Mouse (Mus musculus): ENCODE measurements at regions not wholly inside any gene's neighbourhood (a gene's known extent, or its start where the extent isn't known, plus 50 kb on each side); places are given as distances from the start of the nearest gene placed in this dataset.
"Not testable (repeated sequence)": the region's sequence is repeated elsewhere in the genome, so short reads cannot be mapped to it uniquely, and the experiment has no call there.

DNA sequence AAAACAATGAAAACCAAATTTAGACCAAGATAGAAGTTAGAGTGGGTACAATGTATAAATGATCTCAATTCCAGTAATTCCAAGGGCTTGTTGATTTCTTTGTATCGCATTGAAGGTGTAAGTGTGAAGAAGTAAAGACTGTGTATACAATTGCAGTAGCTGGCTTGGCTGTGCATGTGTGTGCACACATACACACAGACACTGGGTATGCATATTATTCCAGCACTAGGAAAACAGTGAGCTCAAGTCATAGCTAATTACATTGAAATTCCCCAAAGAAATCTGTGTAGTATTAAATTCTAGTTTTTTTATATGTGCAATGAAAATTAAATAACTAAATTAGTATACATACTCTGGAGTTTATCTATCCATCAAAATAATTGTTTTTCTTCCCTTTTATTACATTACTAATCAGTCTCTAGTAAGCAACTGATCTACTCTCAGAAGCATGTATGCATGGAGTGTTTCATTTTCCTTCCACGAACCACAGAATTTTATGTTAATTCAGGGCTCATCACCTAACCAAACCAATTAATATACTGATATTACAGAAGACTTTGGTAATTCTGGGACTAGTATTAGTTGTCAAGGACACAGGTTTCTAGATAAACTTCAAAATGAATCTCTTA lies 56.5 kb downstream of the Gm8797 start:
- DNase-seq (ENCODE audit: low spot score), result no peak

DNA sequence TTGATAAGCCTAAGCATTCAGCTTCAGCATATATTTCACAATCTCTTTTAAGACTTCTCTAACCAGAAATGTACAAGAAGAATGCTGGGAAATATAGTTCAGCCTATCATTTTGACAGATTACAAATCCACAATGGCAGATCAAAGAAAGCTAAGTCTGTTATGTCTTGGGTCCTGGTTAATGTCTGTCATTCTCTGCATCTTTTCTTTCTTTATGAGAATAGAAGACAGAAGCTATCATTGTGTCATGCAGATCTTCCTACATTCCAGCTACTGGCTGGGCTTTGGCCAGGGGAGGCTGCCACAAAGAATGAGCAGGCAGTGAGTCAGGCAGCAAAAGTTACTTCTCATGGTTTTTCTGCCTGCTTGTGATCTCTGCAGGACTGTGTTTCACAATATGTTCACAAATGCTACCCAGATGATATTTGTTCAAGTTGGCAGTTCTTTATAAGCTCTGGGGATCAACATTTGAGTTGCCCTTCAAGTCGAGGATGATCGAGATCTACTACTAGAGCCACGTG lies 60.5 kb downstream of the Gm8797 start:
- DNase-seq (ENCODE audit: low spot score), result no peak

DNA sequence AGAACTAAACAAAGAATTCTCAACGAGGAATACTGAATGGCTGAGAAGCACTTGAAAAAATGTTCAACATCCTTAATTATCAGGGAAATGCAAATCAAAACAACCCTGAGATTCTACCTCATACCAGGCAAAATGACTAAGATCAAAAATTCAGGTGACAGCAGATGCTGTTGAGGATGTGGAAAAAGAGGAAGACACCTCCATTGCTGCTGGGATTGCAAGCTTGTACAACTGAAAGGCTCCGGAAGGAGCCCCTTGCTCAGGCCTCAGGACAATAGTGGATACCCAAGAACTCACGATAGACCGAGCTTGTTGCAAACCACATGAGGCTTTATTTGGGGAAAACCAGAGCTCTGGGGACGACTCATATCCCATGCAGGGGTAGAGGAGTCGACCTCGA lies 69.6 kb downstream of the Gm8797 start:
- not testable (repeated sequence) for DNase-seq (ENCODE audit: low spot score)

DNA sequence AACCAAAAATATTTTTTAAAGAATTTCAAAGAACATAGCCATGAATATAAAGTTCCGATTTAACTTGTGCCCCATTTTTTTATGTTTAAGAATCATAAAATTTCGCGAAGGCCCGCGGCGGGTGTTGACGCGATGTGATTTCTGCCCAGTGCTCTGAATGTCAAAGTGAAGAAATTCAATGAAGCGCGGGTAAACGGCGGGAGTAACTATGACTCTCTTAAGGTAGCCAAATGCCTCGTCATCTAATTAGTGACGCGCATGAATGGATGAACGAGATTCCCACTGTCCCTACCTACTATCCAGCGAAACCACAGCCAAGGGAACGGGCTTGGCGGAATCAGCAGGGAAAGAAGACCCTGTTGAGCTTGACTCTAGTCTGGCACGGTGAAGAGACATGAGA lies 109.6 kb downstream of the Gm8797 start:
- DNase-seq (ENCODE audit: low spot score), result not testable (repeated sequence)

DNA sequence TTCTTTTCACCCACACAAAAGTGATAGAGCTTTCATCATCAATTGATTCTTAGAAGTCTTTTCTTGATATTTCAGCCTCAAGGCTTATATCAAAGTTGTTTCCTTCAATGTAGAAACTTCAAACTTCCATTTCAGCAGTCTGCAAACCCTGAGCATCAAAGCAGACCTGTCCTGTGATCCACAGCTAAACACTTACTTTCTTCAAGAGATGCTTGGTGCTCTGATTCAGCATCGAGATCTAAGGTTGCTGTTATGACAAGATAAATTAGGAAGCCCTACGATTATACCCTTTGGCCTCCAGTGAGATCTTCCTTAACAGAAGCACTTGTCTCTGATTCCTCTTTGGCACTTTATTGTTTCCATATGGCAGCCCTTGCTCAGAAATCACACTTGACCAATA lies 119.8 kb downstream of the Gm8797 start:
- DNase-seq (ENCODE audit: low spot score), result no peak

GRCm38 (mm10) chr3:5879113-5879512 lies 128.5 kb downstream of the Gm8797 start:
- no peak for DNase-seq (ENCODE audit: low spot score)

DNA sequence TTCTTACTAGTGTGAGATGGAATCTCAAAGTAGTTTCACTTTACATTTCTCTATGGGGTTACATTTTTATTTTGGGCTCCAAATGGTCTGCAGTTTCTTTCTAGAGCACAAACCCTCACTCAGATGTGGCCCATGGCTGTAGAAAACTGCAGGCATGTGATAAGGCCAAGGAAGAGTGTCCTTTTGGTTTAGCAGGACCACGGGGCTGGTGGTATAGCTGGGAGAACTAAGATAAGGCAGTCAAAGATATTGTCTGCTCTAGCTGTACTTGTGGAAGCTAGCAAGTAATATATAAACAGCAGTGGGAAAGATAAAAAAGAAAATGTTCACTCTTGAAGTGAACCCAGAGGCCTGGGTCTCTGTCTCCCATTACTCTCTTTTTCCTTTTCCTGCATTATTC lies 166.9 kb downstream of the Gm8797 start:
- DNase-seq (ENCODE audit: low spot score), result no peak

- not testable (repeated sequence) for DNase-seq (ENCODE audit: low spot score)
These were observed 199.6 kb downstream of the Gm8797 start for GRCm38 (mm10) chr3:5950243-5950642.

DNA sequence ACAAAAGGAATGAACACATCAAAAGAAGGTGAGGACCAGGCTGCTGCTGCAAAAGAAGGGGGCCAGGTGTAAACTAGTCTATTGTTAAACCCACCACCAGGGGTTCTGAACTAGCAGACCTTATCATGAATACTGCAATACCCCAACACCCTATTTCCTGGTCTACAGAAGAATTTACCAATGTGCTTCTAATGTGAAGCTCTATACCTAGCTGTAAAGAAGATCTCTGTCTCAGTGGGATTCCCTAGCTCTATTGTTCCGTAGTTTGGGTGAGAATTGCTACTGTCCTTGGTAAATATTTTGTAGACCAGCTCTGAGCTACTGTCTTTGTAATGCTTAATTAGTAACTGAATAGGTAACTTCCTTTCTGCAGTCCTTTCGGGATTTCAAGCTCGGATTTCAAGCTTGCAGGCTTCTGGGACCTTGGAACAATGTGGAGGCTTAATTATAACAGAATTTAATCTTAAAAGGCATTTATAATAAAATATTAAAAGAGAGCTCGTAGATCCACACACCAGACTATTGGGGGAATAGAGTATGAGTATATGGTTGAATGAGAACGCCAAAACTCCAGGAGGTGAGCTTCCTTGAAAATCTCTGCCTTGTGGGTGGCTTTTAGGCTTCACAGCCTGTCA lies 238.5 kb downstream of the Gm8797 start:
- not testable (repeated sequence) for DNase-seq (ENCODE audit: low spot score)

DNA sequence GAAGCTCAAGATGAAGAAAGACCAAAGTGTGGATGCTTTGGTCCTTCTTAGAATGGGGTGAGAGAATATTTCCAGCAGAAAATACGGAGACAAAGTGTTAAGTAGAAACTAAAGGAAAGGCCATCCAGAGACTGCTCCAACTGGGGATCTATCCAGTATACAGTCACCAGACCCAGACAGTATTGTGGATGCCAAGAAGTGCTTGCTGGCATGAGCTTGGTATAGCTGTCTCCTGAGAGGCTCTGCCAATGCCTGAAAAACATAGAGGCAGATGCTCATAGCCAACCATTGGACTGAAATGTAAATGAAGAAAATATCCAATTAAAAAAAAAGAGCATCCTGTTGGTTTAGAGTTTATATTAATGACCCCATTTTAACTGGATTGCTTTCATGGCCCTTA lies 253.8 kb downstream of the Gm8797 start:
- no peak for DNase-seq (ENCODE audit: low spot score)

- DNase-seq (ENCODE audit: low spot score), result no peak
These were observed 268.1 kb downstream of the Gm8797 start for GRCm38 (mm10) chr3:6018749-6019148.

- not testable (repeated sequence) for DNase-seq (ENCODE audit: low spot score)
These were observed 290.7 kb downstream of the Gm8797 start for GRCm38 (mm10) chr3:6041325-6041724.

DNA sequence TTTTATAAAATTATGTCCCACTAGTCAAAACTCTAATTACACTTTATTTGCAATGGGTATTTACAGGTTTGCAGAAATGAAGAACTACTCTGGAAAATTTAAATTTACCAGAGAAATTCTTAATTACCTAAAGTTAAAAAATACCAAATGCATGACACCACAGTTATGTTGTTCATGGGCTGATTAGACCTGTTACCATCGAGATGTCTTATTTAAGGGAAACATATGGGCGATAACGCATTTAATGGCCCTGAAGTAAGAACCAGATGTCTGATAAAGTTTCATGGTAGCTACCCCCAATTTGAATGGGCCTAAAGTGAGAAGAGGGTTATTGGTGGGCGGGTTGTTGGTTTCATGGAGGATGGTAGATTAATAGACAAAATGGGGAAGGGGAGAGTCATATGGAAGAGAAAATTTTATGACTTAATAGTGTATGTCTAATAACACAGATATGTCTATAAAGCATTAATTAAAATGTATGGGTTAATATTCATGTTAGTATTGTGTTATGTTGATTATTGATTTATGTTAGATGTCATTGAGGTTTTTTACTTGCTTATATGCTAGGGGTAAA lies 299.0 kb downstream of the Gm8797 start:
- DNase-seq (ENCODE audit: low spot score), result no peak

GRCm38 (mm10) chr3:6051901-6052300 lies 301.3 kb downstream of the Gm8797 start:
- no peak for DNase-seq (ENCODE audit: low spot score)

GRCm38 (mm10) chr3:6083855-6084254 lies 333.2 kb downstream of the Gm8797 start:
- DNase-seq (ENCODE audit: low spot score), result no peak

DNA sequence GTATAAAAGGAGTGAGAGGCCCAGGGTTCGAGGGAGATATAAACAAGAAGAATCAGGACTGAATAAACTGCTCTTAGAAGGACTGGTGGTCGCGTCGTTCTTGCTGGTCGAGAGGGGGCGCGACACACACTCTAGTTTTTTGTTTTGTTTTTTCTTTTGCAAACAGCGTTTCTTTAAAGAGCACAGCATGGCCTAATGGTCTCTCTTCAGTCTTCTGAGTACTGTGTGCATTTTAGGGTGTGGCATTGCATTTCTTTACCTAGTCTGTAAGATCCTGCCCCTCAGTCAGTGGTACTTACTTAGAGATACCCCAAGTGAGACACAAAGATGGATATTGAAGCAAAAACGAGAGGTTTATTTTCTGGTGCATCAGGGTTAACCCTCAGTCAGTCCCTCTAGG lies 336.7 kb downstream of the Gm8797 start:
- no peak for DNase-seq (ENCODE audit: low spot score)

DNA sequence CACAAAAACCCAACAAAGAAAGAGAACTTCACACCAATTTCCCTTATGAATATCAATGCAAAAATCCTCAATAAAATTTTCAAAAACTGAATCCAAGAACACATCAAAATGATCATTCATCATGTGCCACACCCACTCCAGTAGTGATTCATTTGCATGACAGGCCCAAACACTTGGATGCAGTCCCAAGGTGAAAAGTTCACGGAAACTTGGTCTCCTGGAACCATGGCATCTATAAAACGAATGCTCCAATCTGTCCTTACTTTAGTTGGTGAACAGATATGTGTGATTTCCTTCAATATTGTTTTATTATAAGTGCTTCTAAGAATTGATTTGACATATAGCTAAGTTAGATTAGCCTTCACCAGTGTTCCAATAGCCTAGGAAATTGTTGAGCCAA lies 343.3 kb downstream of the Gm8797 start:
- no peak for DNase-seq (ENCODE audit: low spot score)

DNA sequence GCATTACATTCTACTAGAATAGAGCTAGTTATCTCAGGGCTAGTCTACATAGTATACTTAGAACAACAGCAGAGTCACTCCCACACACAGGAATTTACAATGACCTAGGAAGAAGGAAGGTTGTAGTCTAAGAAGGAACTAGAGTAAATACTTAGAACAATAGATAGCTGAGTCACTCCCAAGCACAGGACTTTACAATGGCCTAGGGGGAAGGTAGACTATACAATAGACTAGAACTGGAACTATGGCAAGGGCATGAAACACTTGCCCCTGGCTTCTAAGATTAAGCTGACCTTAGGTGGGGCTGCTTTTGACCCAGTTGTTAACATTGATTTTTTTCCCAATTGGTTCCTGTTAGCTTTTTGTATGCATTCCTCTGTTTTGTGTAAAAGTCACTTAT lies 343.8 kb downstream of the Gm8797 start:
- DNase-seq (ENCODE audit: low spot score), result not testable (repeated sequence)

DNA sequence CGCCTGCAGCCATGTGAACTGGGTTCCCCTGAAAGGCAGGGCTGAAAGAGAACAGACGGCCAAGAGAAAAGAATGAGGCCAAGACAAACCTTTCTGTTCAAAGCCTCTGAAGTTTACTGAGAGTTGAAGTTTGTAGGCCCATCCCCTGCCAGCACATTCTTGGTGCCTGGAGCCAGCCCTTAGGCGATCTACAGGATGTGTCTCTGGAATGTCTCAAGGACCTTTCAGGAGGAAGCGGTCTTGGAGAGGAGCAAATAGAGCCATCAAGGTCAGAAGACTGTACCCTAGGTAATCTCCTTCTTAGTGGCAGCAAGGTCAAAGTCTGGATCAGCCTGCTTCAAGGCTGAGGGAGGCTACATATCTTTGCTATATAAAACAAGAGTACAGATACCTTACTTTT lies 350.3 kb downstream of the Gm8797 start:
- DNase-seq (ENCODE audit: low spot score), result no peak

- DNase-seq (ENCODE audit: low spot score), result no peak
These were observed 352.3 kb downstream of the Gm8797 start for GRCm38 (mm10) chr3:6102866-6103265.

- peak; percentile 86 for DNase-seq (ENCODE audit: low spot score)
These were observed 356.1 kb downstream of the Gm8797 start for GRCm38 (mm10) chr3:6106659-6107058.

GRCm38 (mm10) chr3:6107377-6108155 lies 357.0 kb downstream of the Gm8797 start:
- no peak for DNase-seq (ENCODE audit: low spot score)

DNA sequence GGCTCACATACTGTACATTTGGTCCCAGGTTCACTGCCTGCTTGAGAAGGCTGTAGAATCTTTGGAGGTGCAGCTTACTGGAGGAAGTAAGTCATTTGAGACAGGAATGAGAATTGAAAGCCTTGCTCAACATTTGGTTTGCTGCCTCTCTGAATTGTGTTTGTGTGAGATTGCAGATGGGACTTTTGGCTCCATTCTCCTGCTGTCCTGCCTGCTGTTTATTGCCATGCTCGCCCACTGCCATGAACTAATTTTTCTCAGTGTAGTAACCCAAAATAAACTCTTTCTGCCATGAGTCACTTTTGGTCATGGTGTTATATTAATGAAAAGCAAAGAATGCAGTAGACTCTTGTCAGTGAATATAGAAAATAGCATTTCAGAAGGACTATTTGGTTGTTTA lies 368.1 kb downstream of the Gm8797 start:
- no peak for DNase-seq (ENCODE audit: low spot score)

Data from retina, embryonic 14.5 days (tissue).